Mouse (Mus musculus): ENCODE results near the gene Hps4.

The Hps4 gene

DNA sequence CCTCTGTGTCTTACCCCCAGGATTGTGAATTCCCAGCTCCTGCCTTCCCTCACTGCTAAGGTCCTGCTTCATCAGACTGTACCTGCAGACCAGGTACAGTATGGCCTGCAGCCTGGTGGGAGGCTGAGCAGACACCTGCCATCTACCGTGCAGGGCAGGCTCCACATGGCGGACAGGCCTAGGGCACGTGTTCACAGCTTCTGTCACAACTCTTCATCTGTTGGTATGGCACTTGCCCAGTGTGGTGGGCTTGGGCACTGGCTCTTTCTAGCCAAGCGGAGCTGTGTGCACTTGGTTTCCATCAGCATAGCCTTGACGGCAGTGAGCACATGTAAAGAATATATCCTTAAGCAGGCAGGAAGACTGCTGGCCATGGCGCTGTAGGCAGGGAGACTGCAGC is 24.0 kb downstream of the Hps4 start:
- no peak for DNase-seq (ENCODE audit: low spot score in 2 of 2)

DNA sequence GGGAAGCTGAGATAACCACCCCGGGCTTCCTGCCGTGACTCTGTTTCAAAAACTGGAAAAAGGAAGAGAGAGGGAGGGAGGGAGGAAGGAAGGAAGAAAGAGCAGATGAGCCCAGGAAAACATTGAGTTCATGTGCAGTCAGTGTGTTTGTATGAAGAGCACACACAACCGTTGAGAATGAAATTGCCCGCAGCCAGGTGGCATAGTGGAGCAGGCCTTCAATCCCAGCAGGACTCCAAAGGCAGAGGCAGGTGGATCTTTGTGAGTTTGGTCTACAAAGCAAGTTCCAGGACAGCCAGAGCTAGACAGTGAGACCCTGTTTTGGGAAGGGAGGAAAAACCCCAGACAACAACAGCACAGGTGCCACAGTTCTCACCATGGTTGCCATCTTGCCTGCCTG is 24.5 kb downstream of the Hps4 start:
- DNase-seq (ENCODE audit: low spot score in 2 of 2), result no peak

DNA sequence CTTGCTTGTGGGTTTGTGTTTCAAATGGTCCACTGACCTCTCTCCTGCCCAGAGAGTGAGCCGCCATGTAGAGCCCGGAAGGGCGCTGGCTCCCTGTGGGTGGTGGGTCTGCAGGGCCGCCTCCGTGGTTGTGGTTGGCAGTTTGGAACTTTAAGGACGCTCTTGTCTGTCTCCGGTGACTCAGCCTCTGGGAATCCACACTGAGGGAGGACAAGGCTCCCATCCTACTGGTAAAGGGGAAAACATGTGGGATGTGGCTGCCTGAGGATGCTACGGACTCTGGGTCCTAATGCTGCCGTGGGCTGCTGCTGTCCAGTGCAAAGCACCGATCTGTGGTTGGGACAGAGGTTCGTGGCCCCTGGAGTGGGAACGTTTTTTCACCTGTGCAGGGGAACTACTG is 25.0 kb downstream of the Hps4 start:
- DNase-seq (ENCODE audit: low spot score in 2 of 2), result no peak

DNA sequence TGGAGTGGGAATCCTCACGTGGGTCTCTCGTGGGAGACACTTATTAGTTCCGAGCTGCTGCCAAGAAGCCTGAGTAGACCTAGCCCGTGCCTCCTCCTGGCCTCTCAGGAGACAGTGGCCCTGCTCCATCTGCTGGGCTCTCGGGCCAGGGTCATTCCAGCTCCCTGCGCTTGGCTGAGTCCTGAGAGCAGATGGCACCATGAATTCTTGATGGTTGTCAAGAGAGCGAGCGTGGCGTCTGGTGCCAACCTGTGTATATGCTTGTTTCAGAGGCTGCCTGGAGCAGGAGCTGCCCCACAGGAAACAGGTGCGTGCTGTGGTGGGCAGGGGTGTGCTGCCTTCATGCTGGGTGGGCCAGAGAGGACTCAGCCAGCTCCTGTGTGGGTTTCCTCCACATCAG is 25.8 kb downstream of the Hps4 start:
- DNase-seq (ENCODE audit: low spot score in 2 of 2), result no peak

DNA sequence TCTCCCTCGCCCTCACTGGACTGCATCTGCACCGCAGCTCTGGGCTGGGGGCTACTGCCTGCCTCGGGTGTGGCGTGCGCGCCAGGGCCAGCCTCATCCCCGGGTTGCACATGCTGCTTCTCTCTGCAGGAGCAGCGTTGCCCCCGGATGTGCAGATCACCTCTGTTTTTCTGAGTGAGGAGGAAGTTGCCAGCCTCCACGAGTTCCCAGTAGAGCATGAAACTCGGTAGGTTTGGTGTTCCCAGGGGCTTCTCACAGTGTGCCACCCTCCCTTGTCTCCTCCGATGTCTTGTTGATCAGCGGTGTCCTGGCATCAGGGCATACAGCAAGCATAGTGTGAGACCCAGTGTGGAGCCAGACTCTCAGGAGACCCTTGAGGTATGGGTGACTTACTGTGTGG is 26.4 kb downstream of the Hps4 start:
- no peak for DNase-seq (ENCODE audit: low spot score in 2 of 2)

DNA sequence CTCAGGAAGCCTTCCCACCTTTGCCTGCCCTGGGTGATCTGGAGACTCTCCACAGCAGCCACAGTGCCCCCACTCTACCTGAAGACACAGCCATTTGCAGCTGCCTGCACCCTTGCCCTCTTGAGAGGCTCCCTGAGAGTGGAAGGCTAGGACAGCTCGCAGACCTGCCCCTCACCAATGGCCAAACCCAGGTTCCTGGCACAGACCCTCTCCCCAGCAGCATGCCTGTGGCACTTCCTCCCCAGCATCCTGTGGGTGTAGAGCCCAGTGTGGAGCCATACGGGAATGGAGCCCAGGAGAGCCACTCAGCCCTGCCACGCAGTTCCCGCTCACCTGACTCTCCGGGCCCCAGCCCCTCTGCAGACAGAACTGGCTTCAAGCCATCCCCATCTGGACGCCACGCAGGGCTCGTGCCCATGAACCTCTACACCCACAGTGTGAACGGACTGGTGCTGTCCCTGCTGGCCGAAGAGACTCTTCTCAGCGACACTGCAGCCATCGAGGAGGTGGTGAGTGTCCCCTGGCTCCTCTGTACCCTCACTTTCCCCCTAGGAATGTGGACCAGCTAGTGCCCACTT is 27.4 kb downstream of the Hps4 start:
- no peak for DNase-seq (ENCODE audit: low spot score in 2 of 2)

DNA sequence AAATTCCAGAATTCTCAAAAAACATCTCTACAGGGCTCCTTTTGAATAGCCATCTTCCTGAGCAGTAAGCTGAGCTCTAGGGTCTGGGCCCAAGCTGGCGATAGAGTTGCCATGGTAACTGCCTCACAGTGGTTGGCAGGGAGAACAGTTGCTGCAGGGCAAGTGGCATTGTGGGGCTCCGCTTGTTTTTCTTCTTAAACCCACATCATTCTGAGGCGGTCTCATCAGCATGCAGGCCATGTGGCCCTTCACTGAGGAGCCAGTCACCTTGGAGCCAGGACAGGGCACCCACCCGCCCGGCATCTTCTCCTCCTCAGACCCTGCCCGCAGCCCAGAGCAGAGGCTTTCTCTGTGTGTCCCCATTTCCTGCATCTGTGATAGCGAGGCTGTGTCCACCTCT is 29.1 kb downstream of the Hps4 start:
- DNase-seq (ENCODE audit: low spot score in 2 of 2), result peak; percentile 76 to 77

DNA sequence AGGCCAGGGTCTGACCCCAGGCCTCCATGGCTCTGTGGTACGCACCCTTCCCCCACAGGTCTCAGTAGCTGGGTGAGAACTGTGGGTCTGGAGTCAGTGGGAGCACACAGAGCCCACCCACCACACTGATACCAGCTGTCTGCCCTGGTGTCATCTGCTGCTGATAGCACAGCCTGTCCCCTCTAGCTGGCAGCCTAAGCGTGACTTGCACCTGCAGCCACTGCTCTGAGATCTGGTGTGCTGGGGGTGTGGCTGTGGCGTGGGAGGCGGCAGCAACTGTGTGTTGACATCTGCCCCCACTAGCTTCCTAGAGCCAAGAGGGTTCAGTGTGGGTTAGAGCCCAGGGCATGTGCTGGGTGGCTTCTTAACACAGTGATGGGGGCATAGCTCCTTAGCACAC is 33.2 kb downstream of the Hps4 start:
- no peak for DNase-seq (ENCODE audit: low spot score in 2 of 2)

DNA sequence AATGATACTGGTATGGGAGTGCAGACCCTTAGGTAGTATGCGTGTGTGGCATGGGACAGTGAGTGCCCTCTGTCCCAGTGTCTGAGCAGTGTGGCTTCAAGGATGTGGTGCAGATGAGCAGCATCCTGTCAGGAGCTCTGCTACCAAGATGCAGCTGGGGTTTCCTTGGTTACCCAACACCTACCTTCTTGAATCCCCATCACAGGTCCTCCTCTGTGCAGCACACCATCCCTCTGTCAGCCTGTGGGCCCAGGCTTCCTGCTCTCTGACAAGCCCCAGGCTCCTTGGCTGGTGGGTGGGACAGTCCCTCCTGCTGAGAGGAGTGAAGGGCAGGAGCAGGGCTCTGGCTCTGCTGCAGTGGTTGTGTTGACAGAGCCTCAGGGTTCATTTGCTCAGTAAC is 34.5 kb downstream of the Hps4 start:
- no peak for DNase-seq (ENCODE audit: low spot score in 2 of 2)

DNA sequence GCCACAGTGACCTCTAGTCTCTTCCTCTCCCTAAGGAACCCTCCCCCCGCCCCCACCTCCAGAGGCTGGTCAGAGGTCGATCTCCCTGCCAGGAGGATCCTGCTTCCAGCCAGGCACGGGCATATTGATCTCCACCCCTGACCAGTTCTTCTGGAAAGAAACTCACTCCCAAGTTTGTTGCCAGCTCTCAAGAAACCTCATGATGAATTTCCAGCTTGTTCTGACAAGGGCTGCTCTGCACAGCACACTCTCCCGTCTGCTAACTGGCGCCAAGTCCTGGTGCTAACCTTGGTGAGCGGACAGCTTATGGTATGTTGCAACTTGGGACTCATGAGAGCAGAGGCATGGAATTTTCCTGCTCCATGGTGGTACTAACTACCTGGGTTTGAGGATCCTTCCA is 35.8 kb downstream of the Hps4 start:
- DNase-seq (ENCODE audit: low spot score in 2 of 2), result no peak

DNA sequence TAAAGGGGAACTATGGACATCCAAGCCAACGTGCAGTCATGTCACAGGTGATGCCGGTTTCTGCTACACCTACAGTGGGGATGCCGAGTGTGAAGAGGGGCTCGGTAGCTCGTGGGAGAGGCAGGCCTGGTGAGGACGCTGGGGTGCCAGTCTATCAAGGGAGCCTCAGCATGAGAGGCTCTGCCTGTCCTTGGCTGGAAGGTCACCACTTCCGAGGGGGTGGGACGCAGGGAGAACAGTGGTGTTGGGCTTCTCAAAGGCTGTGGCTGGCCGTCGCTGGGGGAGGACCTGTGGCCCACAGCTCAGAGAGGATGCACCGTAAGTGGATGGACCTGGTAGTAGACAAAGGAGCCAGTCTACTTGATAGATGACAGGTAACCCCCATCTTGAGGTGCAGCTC is 38.3 kb downstream of the Hps4 start:
- no peak for DNase-seq (ENCODE audit: low spot score in 2 of 2)

DNA sequence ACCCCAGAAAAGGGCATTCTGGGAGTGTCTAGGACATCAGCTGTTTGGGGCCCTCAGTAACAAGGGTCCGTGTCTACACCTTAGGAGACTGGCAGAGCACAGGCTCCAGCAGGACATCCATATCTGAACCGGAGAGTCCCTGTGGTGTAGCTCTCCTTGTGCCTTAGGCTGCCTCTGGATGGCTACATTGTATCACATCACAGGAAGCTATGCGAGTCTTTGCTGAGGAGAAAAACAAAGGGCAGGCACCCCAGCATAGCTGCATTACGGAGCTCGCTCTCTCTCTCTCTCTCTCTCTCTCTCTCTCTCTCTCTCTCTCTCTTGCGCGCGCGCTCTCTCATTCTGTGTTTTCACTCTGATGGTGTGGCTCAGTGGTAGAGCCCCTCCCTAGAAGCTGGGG is 39.2 kb downstream of the Hps4 start:
- DNase-seq (ENCODE audit: low spot score in 2 of 2), result peak in 1 of 2 experiments; percentile 1

DNA sequence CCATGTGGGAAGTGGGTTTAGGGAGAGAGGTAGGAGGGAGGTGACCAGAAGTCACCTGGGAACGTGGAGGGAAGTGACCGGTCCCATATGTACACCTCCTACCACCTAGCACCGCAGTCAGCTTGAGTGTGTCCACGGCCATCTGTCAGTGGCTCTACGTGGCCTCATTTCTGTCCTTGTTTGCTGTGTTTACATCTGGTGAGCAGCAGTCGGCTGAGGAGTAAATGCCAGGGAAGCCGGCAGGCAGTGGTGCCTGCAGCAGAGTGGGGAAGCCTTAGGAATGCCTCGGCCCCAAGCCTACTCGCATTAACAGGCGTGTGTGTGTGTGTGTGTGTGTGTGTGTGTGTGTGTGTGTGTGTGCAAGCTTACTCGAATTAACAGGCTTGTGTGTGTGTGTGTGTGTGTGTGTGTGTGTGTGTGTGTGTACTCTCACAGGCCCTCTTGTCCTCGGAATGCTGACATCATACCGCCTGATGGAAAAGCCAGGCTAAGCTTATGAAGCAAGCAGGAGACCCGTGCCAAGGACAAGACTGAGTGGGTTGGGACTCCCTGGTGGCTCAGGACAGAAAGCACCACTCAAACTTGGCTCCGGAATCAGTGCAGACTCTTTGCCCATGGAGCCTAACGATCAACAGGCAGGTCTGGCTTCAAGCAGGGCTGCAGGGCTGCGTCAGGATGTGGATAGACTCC is 39.9 kb downstream of the Hps4 start:
- DNase-seq (ENCODE audit: low spot score in 2 of 2), result peak; percentile 57 to 71

DNA sequence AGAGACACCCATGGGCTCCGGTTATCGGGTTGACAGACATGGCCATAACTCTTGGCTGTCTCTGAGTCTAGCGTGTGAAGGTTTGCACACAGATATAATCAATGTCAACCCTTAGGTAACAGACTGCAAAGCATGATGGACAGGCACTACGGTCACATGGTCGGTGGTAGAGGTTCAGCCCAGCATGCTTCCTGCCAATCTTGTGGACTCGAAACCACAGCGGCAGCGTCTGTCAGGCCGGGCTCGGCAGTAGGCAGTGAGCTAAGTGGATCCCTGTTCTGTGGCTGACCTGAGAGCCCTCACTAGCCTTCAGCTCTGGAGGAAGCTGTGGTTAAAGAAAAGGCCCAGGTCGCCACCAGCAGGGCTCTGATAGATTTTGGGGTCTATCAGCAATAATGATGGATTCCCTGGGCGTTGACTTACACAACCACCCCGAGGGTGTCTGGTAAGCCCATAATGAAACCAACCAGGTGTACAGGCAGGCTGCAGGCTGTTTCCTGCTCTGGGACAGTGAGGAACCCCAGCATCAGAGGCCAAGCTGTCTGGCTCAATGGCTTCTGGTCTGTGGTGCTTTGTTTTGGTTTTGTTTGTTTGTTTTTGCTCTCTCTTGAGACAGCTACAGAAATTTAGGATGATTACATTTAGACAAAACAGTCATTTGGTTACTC is 42.1 kb downstream of the Hps4 start:
- DNase-seq (ENCODE audit: low spot score in 2 of 2), result peak in 1 of 2 experiments; percentile 1

DNA sequence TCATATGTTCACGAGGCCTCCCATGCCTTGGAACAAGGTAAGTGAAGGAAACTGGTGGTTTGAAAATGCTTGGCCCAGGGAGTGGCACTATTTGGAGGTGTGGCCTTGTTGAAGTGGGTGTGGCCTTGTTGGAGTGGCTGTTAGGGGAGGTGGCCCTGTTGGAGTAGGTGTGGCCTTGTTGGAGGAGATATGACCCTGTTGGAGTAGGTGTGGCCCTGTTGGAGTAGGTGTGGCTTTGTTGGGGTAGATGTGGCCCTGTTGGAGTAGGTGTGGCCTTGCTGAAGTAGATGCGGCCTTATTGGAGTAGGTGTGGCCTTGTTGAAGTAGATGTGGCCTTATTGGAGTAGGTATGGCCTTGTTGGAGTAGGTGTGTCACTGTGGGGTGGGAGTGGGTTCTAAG is 43.1 kb downstream of the Hps4 start:
- DNase-seq (ENCODE audit: low spot score in 2 of 2), result no peak

DNA sequence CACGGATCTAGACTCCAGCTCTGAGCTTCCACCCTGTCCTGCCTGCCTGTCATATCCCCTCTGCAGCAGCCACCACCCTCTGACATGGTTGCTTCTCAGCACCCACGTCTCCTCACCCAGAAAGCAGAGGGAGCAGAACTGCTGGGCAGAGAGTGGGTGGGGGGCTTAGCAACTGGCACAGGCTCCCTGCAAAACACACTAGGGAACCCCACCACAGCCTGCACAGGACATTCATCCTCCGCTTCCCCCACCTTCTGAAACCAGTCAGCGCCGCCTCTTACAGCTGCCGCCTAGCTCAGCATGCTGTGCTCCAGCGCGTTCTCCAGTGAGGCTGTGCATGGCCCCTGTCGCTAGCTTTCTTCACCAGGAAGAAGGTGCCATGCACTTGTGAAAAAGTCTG is 46.5 kb downstream of the Hps4 start:
- peak in 1 of 2 experiments; percentile 25 for DNase-seq (ENCODE audit: low spot score in 2 of 2)

DNA sequence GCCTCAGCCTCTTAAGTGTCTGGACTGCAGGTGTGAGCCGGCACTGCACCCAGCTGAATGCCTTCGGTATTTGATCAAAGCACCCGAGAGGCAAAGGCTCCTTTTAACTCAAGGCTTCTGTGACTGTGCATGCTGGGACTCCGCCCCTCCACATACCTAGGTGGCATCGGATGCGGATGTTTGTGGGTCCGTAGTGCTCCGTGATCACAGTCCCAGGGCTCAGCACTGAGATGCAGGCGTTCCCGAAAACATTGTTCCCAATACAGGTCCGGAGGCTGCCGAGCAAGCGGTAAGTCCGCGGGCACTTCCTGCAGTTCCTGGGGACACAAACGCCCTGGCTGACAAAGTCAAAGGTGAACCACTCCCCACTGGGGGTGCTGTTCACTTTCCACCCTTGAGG is 48.1 kb downstream of the Hps4 start:
- peak in 1 of 2 experiments; percentile 5 for DNase-seq (ENCODE audit: low spot score in 2 of 2)

DNA sequence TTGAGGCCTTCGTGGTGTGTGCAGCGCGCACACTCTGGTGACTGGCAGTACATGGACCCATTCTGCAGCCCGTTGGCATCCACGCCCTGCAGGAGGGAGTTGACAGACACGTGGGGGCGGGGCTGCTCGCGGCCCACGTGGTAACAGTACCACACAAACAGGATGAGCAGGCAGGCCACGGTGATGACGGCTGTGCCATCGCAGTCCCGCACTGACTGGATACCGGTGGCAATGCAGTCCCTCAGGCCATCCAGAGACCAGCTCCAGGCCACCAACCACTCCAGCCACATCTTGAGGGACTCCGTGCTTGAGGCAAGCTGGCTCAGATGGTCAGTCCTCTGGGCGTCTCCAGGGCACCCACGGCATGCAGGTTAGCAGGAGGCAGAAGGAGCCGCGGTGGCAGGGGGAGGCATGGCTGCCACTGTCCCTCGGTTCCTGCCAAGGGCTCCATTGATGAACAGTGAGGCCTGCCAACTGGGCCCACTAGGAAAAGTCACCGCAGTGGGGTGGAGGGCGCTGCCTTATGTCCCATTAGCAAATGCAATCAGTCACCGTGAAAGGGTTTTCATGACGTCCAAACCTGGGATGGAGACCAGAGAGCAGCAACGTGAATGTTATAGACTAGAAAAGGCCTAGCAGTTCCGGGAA is 48.9 kb downstream of the Hps4 start:
- DNase-seq (ENCODE audit: low spot score in 2 of 2), result no peak

DNA sequence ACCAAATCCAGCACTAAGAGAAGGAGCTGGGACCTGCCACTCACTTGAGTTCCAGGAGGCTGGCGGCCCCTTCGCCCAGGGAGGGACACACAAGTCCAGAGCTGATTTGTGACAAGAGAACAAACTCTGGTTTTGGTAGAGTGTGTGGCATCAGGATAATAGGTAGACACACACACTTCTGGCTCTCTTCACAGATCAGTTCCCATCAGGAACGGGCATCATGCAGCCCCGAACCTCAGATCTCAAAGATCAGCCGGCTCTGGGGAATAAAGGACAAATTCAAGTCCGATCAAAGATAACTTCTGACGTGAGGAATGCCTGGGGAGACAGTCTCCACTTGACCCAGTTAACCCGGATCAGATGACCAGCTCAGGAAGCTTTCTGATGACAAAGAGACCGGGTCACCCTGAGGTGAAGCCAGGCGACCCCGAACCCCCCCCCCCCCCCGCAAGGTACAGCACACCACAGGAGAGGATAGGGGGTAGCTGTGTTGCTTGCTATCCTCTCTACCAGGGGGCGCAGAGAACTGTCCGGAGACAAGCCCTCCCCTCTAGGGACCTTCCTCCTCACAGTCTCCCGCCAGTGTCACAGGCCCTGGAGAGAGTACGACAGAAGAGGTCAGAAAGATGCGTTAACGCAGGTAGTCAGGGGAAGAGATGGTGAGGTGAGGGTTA is 51.0 kb downstream of the Hps4 start:
- peak in 1 of 2 experiments; percentile 0 for DNase-seq (ENCODE audit: low spot score in 2 of 2)

DNA sequence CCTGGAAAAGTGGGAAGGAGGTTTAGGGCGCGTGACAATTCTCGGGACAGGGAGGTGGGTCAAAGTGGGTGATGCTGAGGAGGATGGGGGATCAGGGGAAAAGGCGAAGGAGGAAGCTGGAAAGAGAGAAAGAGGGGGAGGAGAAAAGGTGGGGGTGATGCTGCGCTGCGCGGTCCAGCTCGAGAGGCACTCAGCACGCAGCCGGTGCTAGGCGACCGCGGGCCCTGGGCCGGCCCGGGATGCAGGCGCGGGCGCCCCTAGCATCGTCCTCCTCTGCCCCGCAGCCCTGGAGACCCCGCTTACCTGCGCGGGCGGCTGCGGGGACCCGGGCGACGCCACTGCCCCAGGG is 51.5 kb downstream of the Hps4 start:
- peak in 1 of 2 experiments; percentile 4 for DNase-seq (ENCODE audit: low spot score in 2 of 2)

DNA sequence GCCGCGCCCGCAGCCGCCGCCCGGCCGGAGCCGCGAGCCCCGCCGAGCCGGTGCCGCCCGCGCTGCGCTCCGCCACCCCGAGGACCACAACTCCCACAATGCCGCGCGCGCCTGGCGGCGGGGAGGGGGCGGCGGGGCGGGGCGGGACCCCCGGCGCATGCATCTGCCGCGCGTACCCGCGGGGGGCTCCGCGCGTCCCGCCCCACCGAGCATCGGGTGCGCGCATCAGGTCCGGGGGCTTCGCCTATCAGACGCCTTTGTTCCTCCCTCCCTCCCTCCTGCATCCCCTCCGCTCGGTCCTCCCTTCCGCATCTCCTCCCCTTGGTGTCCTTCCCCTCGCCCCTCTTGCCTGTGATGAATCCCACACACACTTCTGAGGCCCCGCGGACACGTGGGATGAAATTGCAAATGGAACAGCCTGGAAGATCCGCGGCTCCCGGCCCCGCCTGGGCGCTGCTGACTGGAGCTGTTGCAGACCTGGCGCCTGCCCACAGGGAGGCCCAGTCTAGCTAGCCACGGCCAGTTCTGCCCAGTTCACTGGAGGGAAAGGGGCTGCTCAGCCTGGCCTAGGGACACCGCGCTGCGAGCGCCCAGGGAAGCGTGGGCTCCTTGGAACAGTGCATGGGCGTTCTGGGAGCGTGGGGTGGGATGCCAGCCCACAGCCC is 52.0 kb downstream of the Hps4 start, which contains the start of gene Asphd2:
Asphd2 (minus strand) TSS at position 88 of the 665 bp plus-strand sequence.
- DNase-seq (ENCODE audit: low spot score in 2 of 2), result peak; percentile 85 to 86

DNA sequence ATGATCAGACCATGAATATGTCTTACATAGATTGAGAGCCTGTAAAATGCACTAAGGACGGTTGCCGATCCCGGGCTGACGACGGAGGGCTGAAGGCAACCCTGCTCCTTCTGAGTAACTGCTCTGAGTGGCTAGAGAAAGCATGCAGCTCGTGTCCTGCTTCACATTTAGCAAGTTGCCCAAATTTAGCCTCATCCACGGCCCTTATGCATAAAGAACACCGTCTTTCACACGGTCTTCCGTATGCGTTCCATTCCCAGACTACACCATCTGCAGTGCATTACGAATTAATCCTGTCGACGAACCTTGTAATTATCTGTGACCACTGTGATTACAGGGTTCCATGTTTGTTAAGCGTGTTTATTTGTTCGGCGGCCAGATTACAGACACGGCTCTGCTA is 53.2 kb downstream of the Hps4 start:
- peak in 1 of 2 experiments; percentile 5 for DNase-seq (ENCODE audit: low spot score in 2 of 2)
